Mouse (Mus musculus) liver, embryonic 13.5 days (tissue): ENCODE data around the gene Ppme1. TPM values are rescaled to one million over a fixed set of nuclear protein-coding genes. Genes with fewer than 3 reads are reported as not detected.

Experiments
- ATAC-seq: fragments of 200-750 bp; cut with Nextera tagmentation; 2 replicates; pipeline ENCODE4 v1.8.0; 2017; ENCODE audit warnings: low read depth, mild to moderate bottlenecking, moderate number of reproducible peaks, moderate library complexity
- DNase-seq: peaks from one replicate; pipeline ENCODE4 v3.0.0; 2022
- H3K27ac ChIP-seq: fragments of 300-500 bp; sonication (generic); 2 replicates; pipeline ENCODE4 v1.5.1; 2015; ENCODE audit warnings: moderate library complexity, mild to moderate bottlenecking, inconsistent platforms
- H3K27me3 ChIP-seq: fragments of 300-500 bp; sonication (generic); 2 replicates; pipeline ENCODE4 v1.6.1; 2015; ENCODE audit warnings: mild to moderate bottlenecking, inconsistent platforms
- H3K36me3 ChIP-seq: fragments of 300-500 bp; sonication (generic); 2 replicates; pipeline ENCODE4 v1.6.1; 2015; ENCODE audit warnings: mild to moderate bottlenecking, inconsistent platforms
- H3K4me1 ChIP-seq: fragments of 300-500 bp; sonication (generic); replicated peaks from 2 replicates; pipeline ENCODE4 v1.6.1; 2015; ENCODE audit warnings: inconsistent platforms
- H3K4me2 ChIP-seq: fragments of 300-500 bp; sonication (generic); 2 replicates; pipeline ENCODE4 v1.6.1; 2015; ENCODE audit warnings: inconsistent platforms, mild to moderate bottlenecking, moderate library complexity
- H3K4me3 ChIP-seq: fragments of 300-500 bp; sonication (generic); replicated peaks from 2 replicates; pipeline ENCODE4 v1.5.1; 2015; ENCODE audit warnings: mild to moderate bottlenecking, inconsistent platforms
- H3K9ac ChIP-seq: fragments of 300-500 bp; sonication (generic); 2 replicates; pipeline ENCODE4 v1.6.1; 2015; ENCODE audit warnings: mild to moderate bottlenecking, inconsistent platforms
- H3K9me3 ChIP-seq: fragments of 300-500 bp; sonication (generic); replicated peaks from 2 replicates; pipeline ENCODE4 v1.6.1; 2016; ENCODE audit warnings: inconsistent platforms
- WGBS: fragments of 180-500 bp; shearing (Covaris S2); methylation state at CpG from one replicate; pipeline ENCODE4 v1.1.7; 2015; ENCODE audit not compliant: insufficient replicate concordance; 5-methylcytosine and 5-hydroxymethylcytosine counted together
- polyA plus RNA-seq: library from polyadenylated mRNA; unstranded; fragments of >200 nt; fragmentation: Nextera tagmentation; extraction: Ambion mirVana; gene quantifications from 2 replicates; pipeline ENCODE4 v1.2.1, GENCODE M21; 2015

Gene Ppme1
- polyA plus RNA-seq, 1 experiment from 2014 or later, result 24.0 TPM

GRCm38 (mm10) chr7:100378257-100378656, 6.2 kb upstream of the Ppme1 start:
- no peaks in the 10 kb centered on the region for H3K27me3 ChIP-seq
- 71% methylated on average over 2 of the region's 2 CpGs for WGBS
- no peak for DNase-seq
- H3K9me3 ChIP-seq, result no peaks in the 10 kb centered on the region
- H3K4me1 ChIP-seq, result peaks cover 3% of the 10 kb centered on the region
- no peak overlapping the region for H3K9ac ChIP-seq
- peaks cover 68% of the 10 kb centered on the region for H3K36me3 ChIP-seq
- H3K27ac ChIP-seq, result no peak overlapping the region
- H3K4me2 ChIP-seq, result no peak overlapping the region
- no peak for ATAC-seq
- no peak overlapping the region for H3K4me3 ChIP-seq

- peaks cover 25% of the 10 kb centered on the region for H3K4me1 ChIP-seq
- H3K27ac ChIP-seq, result peak overlapping the region; percentile 91
- peak overlapping the region; percentile 78 for H3K4me3 ChIP-seq
- DNase-seq (no peak), ATAC-seq (no peak)
- no peaks in the 10 kb centered on the region for H3K9me3 ChIP-seq
- no peaks in the 10 kb centered on the region for H3K27me3 ChIP-seq
- peak overlapping the region; percentile 88 for H3K4me2 ChIP-seq
- peak overlapping the region; percentile 83 for H3K9ac ChIP-seq
- H3K36me3 ChIP-seq, result peaks cover 27% of the 10 kb centered on the region
- 7% methylated on average over 17 of the region's 17 CpGs for WGBS
Measured at GRCm38 (mm10) chr7:100372452-100372980, 409 bp upstream of the Ppme1 start.

- Histone ChIP-seq H3K4me2 (no peak overlapping the region), H3K36me3 (no peaks in the 10 kb centered on the region), H3K4me1 (peaks cover 16% of the 10 kb centered on the region), H3K9ac (no peak overlapping the region), H3K9me3 (no peaks in the 10 kb centered on the region), H3K27ac (no peak overlapping the region), H3K4me3 (no peak overlapping the region), H3K27me3 (no peaks in the 10 kb centered on the region)
- DNase-seq, result no peak
- 42% methylated on average over 6 of the region's 6 CpGs for WGBS
- ATAC-seq, result no peak
Measured at GRCm38 (mm10) chr7:100364888-100365287, 7.2 kb downstream of the Ppme1 start.

GRCm38 (mm10) chr7:100363162-100363561, 8.9 kb downstream of the Ppme1 start:
- no peaks in the 10 kb centered on the region for H3K9me3 ChIP-seq
- peaks cover 11% of the 10 kb centered on the region for H3K4me1 ChIP-seq
- no peak for ATAC-seq
- H3K4me2 ChIP-seq, result no peak overlapping the region
- no peak for DNase-seq
- no peak overlapping the region for H3K27ac ChIP-seq
- H3K4me3 ChIP-seq, result no peak overlapping the region
- H3K9ac ChIP-seq, result no peak overlapping the region
- 72% methylated on average over 2 of the region's 2 CpGs for WGBS
- no peaks in the 10 kb centered on the region for H3K36me3 ChIP-seq
- no peaks in the 10 kb centered on the region for H3K27me3 ChIP-seq

GRCm38 (mm10) chr7:100357856-100358255, 14.3 kb downstream of the Ppme1 start:
- H3K4me3 ChIP-seq, result no peak overlapping the region
- H3K9ac ChIP-seq, result no peak overlapping the region
- no peak for DNase-seq
- H3K36me3 ChIP-seq, result peaks cover 3% of the 10 kb centered on the region; the same call in 1 of the 2 replicates
- H3K9me3 ChIP-seq, result no peaks in the 10 kb centered on the region
- H3K27me3 ChIP-seq, result no peaks in the 10 kb centered on the region
- no peak overlapping the region for H3K27ac ChIP-seq
- no peak for ATAC-seq
- H3K4me2 ChIP-seq, result no peak overlapping the region
- peaks cover 3% of the 10 kb centered on the region; the same call in 1 of the 2 replicates for H3K4me1 ChIP-seq

- Histone ChIP-seq H3K4me3 (no peak overlapping the region), H3K27ac (no peak overlapping the region), H3K9ac (no peak overlapping the region), H3K36me3 (peaks cover 3% of the 10 kb centered on the region; the same call in 1 of the 2 replicates), H3K27me3 (no peaks in the 10 kb centered on the region), H3K4me2 (no peak overlapping the region), H3K4me1 (no peaks in the 10 kb centered on the region), H3K9me3 (no peaks in the 10 kb centered on the region)
- WGBS, result 78% methylated on average over 1 of the region's 1 CpGs
- no peak for ATAC-seq
- no peak for DNase-seq
Measured at GRCm38 (mm10) chr7:100356768-100357167, 15.3 kb downstream of the Ppme1 start.

- ATAC-seq (no peak), DNase-seq (no peak)
- H3K27ac ChIP-seq, result no peak overlapping the region
- no peaks in the 10 kb centered on the region for H3K27me3 ChIP-seq
- no peak overlapping the region for H3K4me3 ChIP-seq
- no peak overlapping the region for H3K9ac ChIP-seq
- 79% methylated on average over 5 of the region's 5 CpGs for WGBS
- H3K9me3 ChIP-seq, result no peaks in the 10 kb centered on the region
- H3K4me1 ChIP-seq, result no peaks in the 10 kb centered on the region
- H3K4me2 ChIP-seq, result no peak overlapping the region
- peaks cover 6% of the 10 kb centered on the region for H3K36me3 ChIP-seq
Measured at GRCm38 (mm10) chr7:100356324-100356723, 15.8 kb downstream of the Ppme1 start.

- H3K27me3 ChIP-seq, result no peaks in the 10 kb centered on the region
- H3K4me3 ChIP-seq, result no peak overlapping the region
- no peaks in the 10 kb centered on the region for H3K9me3 ChIP-seq
- H3K36me3 ChIP-seq, result peaks cover 9% of the 10 kb centered on the region
- DNase-seq (no peak), ATAC-seq (no peak)
- H3K4me1 ChIP-seq, result no peaks in the 10 kb centered on the region
- no peak overlapping the region for H3K4me2 ChIP-seq
- 80% methylated on average over 4 of the region's 4 CpGs for WGBS
- no peak overlapping the region for H3K9ac ChIP-seq
- H3K27ac ChIP-seq, result no peak overlapping the region
Measured at GRCm38 (mm10) chr7:100354984-100355383, 17.1 kb downstream of the Ppme1 start.

GRCm38 (mm10) chr7:100335921-100336320, 36.2 kb downstream of the Ppme1 start:
- 77% methylated on average over 2 of the region's 2 CpGs for WGBS
- Histone ChIP-seq H3K36me3 (peaks cover 77% of the 10 kb centered on the region), H3K27ac (no peak overlapping the region), H3K9ac (no peak overlapping the region), H3K9me3 (no peaks in the 10 kb centered on the region), H3K4me1 (no peaks in the 10 kb centered on the region), H3K27me3 (no peaks in the 10 kb centered on the region), H3K4me3 (no peak overlapping the region), H3K4me2 (no peak overlapping the region)
- no peak for ATAC-seq
- no peak for DNase-seq

- Histone ChIP-seq H3K27ac (no peak overlapping the region), H3K27me3 (no peaks in the 10 kb centered on the region), H3K9ac (no peak overlapping the region), H3K9me3 (no peaks in the 10 kb centered on the region), H3K4me1 (no peaks in the 10 kb centered on the region), H3K36me3 (peaks cover 66% of the 10 kb centered on the region), H3K4me3 (no peak overlapping the region), H3K4me2 (no peak overlapping the region)
- DNase-seq, result no peak
- 59% methylated on average over 3 of the region's 3 CpGs for WGBS
- no peak for ATAC-seq
Measured at GRCm38 (mm10) chr7:100331269-100331668, 40.8 kb downstream of the Ppme1 start.

GRCm38 (mm10) chr7:100328636-100329035, 43.5 kb downstream of the Ppme1 start:
- DNase-seq (no peak), ATAC-seq (no peak)
- Histone ChIP-seq H3K27ac (no peak overlapping the region), H3K9me3 (no peaks in the 10 kb centered on the region), H3K4me2 (no peak overlapping the region), H3K9ac (no peak overlapping the region), H3K27me3 (no peaks in the 10 kb centered on the region), H3K4me1 (no peaks in the 10 kb centered on the region), H3K36me3 (peaks cover 43% of the 10 kb centered on the region), H3K4me3 (no peak overlapping the region)
- WGBS, result 86% methylated on average over 4 of the region's 4 CpGs

- Histone ChIP-seq H3K27me3 (no peaks in the 10 kb centered on the region), H3K4me3 (no peak overlapping the region), H3K9me3 (no peaks in the 10 kb centered on the region), H3K9ac (no peak overlapping the region), H3K4me2 (no peak overlapping the region), H3K27ac (no peak overlapping the region), H3K36me3 (peaks cover 38% of the 10 kb centered on the region), H3K4me1 (no peaks in the 10 kb centered on the region)
- WGBS, result 69% methylated on average over 7 of the region's 7 CpGs
- DNase-seq (no peak), ATAC-seq (no peak)
Measured at GRCm38 (mm10) chr7:100327514-100327913, 44.6 kb downstream of the Ppme1 start.
